Mouse (Mus musculus): ENCODE measurements around the gene Zfp280d. TPM values are rescaled to one million over a fixed set of nuclear protein-coding genes. Genes with fewer than 3 reads are reported as not detected.
"Not testable (repeated sequence)": the region's sequence is repeated elsewhere in the genome, so short reads cannot be mapped to it uniquely, and the experiment has no call there.

Gene Zfp280d
- polyA plus RNA-seq, 1 experiment from 2014 or later = 53.3 TPM

GRCm38 (mm10) chr9:72388934-72389333 lies 114.3 kb downstream of the Zfp280d start:
- 91% methylated on average over 4 of the region's 4 CpGs for WGBS
- Histone ChIP-seq H3K4me1 (ENCODE audit: control insufficient read depth, insufficient read depth, low read length) (peaks cover 6% of the 10 kb centered on the region), H3K27me3 (ENCODE audit: control insufficient read depth, insufficient read depth, low read length) (no peaks in the 10 kb centered on the region), H3K27ac (replicated peaks; ENCODE audit: low read depth, low read length) (no peak overlapping the region), H3K36me3 (ENCODE audit: control insufficient read depth, insufficient read depth, low read length) (no peaks in the 10 kb centered on the region), H3K9me3 (ENCODE audit: control insufficient read depth, low read length) (no peaks in the 10 kb centered on the region), H3K4me3 (replicated peaks; ENCODE audit: low read depth, low read length) (no peak overlapping the region), H3K9ac (replicated peaks; ENCODE audit: low read length) (no peak overlapping the region), H3K4me2 (ENCODE audit: low read length) (no peak overlapping the region)
- DNase-seq = no peak
- no peak for ATAC-seq (ENCODE audit: low FRiP score, low TSS enrichment)

- Histone ChIP-seq H3K9me3 (ENCODE audit: control insufficient read depth, low read length) (no peaks in the 10 kb centered on the region), H3K9ac (replicated peaks; ENCODE audit: low read length) (no peak overlapping the region), H3K4me2 (ENCODE audit: low read length) (no peak overlapping the region), H3K36me3 (ENCODE audit: control insufficient read depth, insufficient read depth, low read length) (no peaks in the 10 kb centered on the region), H3K4me3 (replicated peaks; ENCODE audit: low read depth, low read length) (no peak overlapping the region), H3K27ac (replicated peaks; ENCODE audit: low read depth, low read length) (no peak overlapping the region), H3K4me1 (ENCODE audit: control insufficient read depth, insufficient read depth, low read length) (peaks cover 6% of the 10 kb centered on the region), H3K27me3 (ENCODE audit: control insufficient read depth, insufficient read depth, low read length) (no peaks in the 10 kb centered on the region)
- ATAC-seq (ENCODE audit: low FRiP score, low TSS enrichment) (no peak), DNase-seq (no peak)
- WGBS = 62% methylated on average over 14 of the region's 14 CpGs
Measured at GRCm38 (mm10) chr9:72389431-72390002, 114.9 kb downstream of the Zfp280d start.

- no peak for ATAC-seq (ENCODE audit: low FRiP score, low TSS enrichment)
- H3K9ac ChIP-seq (replicated peaks; ENCODE audit: low read length) = no peak overlapping the region
- peaks cover 6% of the 10 kb centered on the region for H3K4me1 ChIP-seq (ENCODE audit: control insufficient read depth, insufficient read depth, low read length)
- H3K9me3 ChIP-seq (ENCODE audit: control insufficient read depth, low read length) = no peaks in the 10 kb centered on the region
- 90% methylated on average over 12 of the region's 12 CpGs for WGBS
- DNase-seq = no peak
- no peak overlapping the region for H3K27ac ChIP-seq (replicated peaks; ENCODE audit: low read depth, low read length)
- H3K27me3 ChIP-seq (ENCODE audit: control insufficient read depth, insufficient read depth, low read length) = no peaks in the 10 kb centered on the region
- H3K4me2 ChIP-seq (ENCODE audit: low read length) = no peak overlapping the region
- H3K36me3 ChIP-seq (ENCODE audit: control insufficient read depth, insufficient read depth, low read length) = no peaks in the 10 kb centered on the region
- H3K4me3 ChIP-seq (replicated peaks; ENCODE audit: low read depth, low read length) = no peak overlapping the region
Measured at GRCm38 (mm10) chr9:72390321-72391077, 115.8 kb downstream of the Zfp280d start.

- ATAC-seq (ENCODE audit: low FRiP score, low TSS enrichment) = no peak
- no peak overlapping the region for H3K4me3 ChIP-seq (replicated peaks; ENCODE audit: low read depth, low read length)
- WGBS = 82% methylated on average over 7 of the region's 7 CpGs
- H3K36me3 ChIP-seq (ENCODE audit: control insufficient read depth, insufficient read depth, low read length) = no peaks in the 10 kb centered on the region
- H3K9me3 ChIP-seq (ENCODE audit: control insufficient read depth, low read length) = no peaks in the 10 kb centered on the region
- H3K9ac ChIP-seq (replicated peaks; ENCODE audit: low read length) = no peak overlapping the region
- no peak overlapping the region for H3K4me2 ChIP-seq (ENCODE audit: low read length)
- no peak overlapping the region for H3K27ac ChIP-seq (replicated peaks; ENCODE audit: low read depth, low read length)
- H3K4me1 ChIP-seq (ENCODE audit: control insufficient read depth, insufficient read depth, low read length) = peaks cover 6% of the 10 kb centered on the region
- no peaks in the 10 kb centered on the region for H3K27me3 ChIP-seq (ENCODE audit: control insufficient read depth, insufficient read depth, low read length)
- DNase-seq = no peak
Measured at GRCm38 (mm10) chr9:72392686-72393085, 118.0 kb downstream of the Zfp280d start.

GRCm38 (mm10) chr9:72393238-72393637 lies 118.6 kb downstream of the Zfp280d start:
- ATAC-seq (ENCODE audit: low FRiP score, low TSS enrichment) (no peak), DNase-seq (peak; percentile 37)
- H3K9ac ChIP-seq (replicated peaks; ENCODE audit: low read length) = no peak overlapping the region
- H3K4me2 ChIP-seq (ENCODE audit: low read length) = 0 out of 2 replicates have a peak overlapping the region, but pooled peaks have one; percentile 1
- H3K27ac ChIP-seq (replicated peaks; ENCODE audit: low read depth, low read length) = peak overlapping the region; percentile 20; the same call in 1 of the 2 replicates
- no peaks in the 10 kb centered on the region for H3K9me3 ChIP-seq (ENCODE audit: control insufficient read depth, low read length)
- H3K27me3 ChIP-seq (ENCODE audit: control insufficient read depth, insufficient read depth, low read length) = no peaks in the 10 kb centered on the region
- no peak overlapping the region for H3K4me3 ChIP-seq (replicated peaks; ENCODE audit: low read depth, low read length)
- H3K4me1 ChIP-seq (ENCODE audit: control insufficient read depth, insufficient read depth, low read length) = peaks cover 6% of the 10 kb centered on the region
- WGBS = 65% methylated on average over 15 of the region's 15 CpGs
- no peaks in the 10 kb centered on the region for H3K36me3 ChIP-seq (ENCODE audit: control insufficient read depth, insufficient read depth, low read length)

GRCm38 (mm10) chr9:72393869-72394341 lies 119.2 kb downstream of the Zfp280d start:
- no peak overlapping the region for H3K9ac ChIP-seq (replicated peaks; ENCODE audit: low read length)

GRCm38 (mm10) chr9:72400121-72400520 lies 125.5 kb downstream of the Zfp280d start:
- Histone ChIP-seq H3K36me3 (ENCODE audit: control insufficient read depth, insufficient read depth, low read length) (no peaks in the 10 kb centered on the region), H3K4me3 (replicated peaks; ENCODE audit: low read depth, low read length) (no peak overlapping the region), H3K4me1 (ENCODE audit: control insufficient read depth, insufficient read depth, low read length) (no peaks in the 10 kb centered on the region), H3K27me3 (ENCODE audit: control insufficient read depth, insufficient read depth, low read length) (no peaks in the 10 kb centered on the region), H3K27ac (replicated peaks; ENCODE audit: low read depth, low read length) (no peak overlapping the region), H3K9me3 (ENCODE audit: control insufficient read depth, low read length) (no peaks in the 10 kb centered on the region), H3K9ac (replicated peaks; ENCODE audit: low read length) (no peak overlapping the region), H3K4me2 (ENCODE audit: low read length) (no peak overlapping the region)
- no peak for ATAC-seq (ENCODE audit: low FRiP score, low TSS enrichment)
- WGBS = 27% methylated on average over 4 of the region's 4 CpGs
- no peak for DNase-seq

More at GRCm38 (mm10) chr9:72393869-72394341, 119.2 kb downstream of the Zfp280d start:
- H3K4me1 ChIP-seq (ENCODE audit: control insufficient read depth, insufficient read depth, low read length) = peaks cover 6% of the 10 kb centered on the region
- DNase-seq = peak; percentile 67
- H3K27ac ChIP-seq (replicated peaks; ENCODE audit: low read depth, low read length) = 0 out of 2 replicates have a peak overlapping the region, but pooled peaks have one; percentile 26
- peak overlapping the region; percentile 24; the same call in 1 of the 2 replicates for H3K4me2 ChIP-seq (ENCODE audit: low read length)
- no peaks in the 10 kb centered on the region for H3K9me3 ChIP-seq (ENCODE audit: control insufficient read depth, low read length)
- H3K36me3 ChIP-seq (ENCODE audit: control insufficient read depth, insufficient read depth, low read length) = no peaks in the 10 kb centered on the region
- H3K4me3 ChIP-seq (replicated peaks; ENCODE audit: low read depth, low read length) = no peak overlapping the region
- ATAC-seq (ENCODE audit: low FRiP score, low TSS enrichment) = no peak
- no peaks in the 10 kb centered on the region for H3K27me3 ChIP-seq (ENCODE audit: control insufficient read depth, insufficient read depth, low read length)
- WGBS = 29% methylated on average over 8 of the region's 8 CpGs

GRCm38 (mm10) chr9:72401769-72402168 lies 127.1 kb downstream of the Zfp280d start:
- not testable (repeated sequence) for H3K27ac ChIP-seq (replicated peaks; ENCODE audit: low read depth, low read length); H3K4me2 ChIP-seq (ENCODE audit: low read length); H3K4me3 ChIP-seq (replicated peaks; ENCODE audit: low read depth, low read length); DNase-seq; H3K36me3 ChIP-seq (ENCODE audit: control insufficient read depth, insufficient read depth, low read length); ATAC-seq (ENCODE audit: low FRiP score, low TSS enrichment); H3K9ac ChIP-seq (replicated peaks; ENCODE audit: low read length); H3K9me3 ChIP-seq (ENCODE audit: control insufficient read depth, low read length); H3K4me1 ChIP-seq (ENCODE audit: control insufficient read depth, insufficient read depth, low read length); H3K27me3 ChIP-seq (ENCODE audit: control insufficient read depth, insufficient read depth, low read length)
- WGBS = 72% methylated on average over 4 of the region's 4 CpGs
